Mouse (Mus musculus) layer of hippocampus, postnatal 25 days (tissue): ENCODE results near the gene Bad. TPM values are rescaled to one million over a fixed set of nuclear protein-coding genes. Genes with fewer than 3 reads are reported as not detected.
A peak's percentile ranks its signal among the peaks of the same experiment; 100 is the strongest.
"Not testable (repeated sequence)": the region's sequence is repeated elsewhere in the genome, so short reads cannot be mapped to it uniquely, and the experiment has no call there.

Experiments
- DNase-seq, 2 experiments: peaks; one replicate each; pipeline ENCODE4 v3.0.0; 2022; ENCODE audit warnings: mixed read lengths in 2 of 2, low spot score in 1 of 2; ENCODE audit errors: extremely low spot score in 1 of 2
- total RNA-seq, 2 experiments: library from RNA; stranded (reverse); gene quantifications; 2 replicates each; pipeline ENCODE4 v1.2.3; 2021

The Bad gene
- total RNA-seq, result 10 to 100 TPM; 42.7 to 44.5 TPM

GRCm38 (mm10) chr19:6941372-6942248 is at the start of gene Bad:
Bad (plus strand) TSS chr19:6941861.
- DNase-seq, result peak; percentile 95 to 98

DNA sequence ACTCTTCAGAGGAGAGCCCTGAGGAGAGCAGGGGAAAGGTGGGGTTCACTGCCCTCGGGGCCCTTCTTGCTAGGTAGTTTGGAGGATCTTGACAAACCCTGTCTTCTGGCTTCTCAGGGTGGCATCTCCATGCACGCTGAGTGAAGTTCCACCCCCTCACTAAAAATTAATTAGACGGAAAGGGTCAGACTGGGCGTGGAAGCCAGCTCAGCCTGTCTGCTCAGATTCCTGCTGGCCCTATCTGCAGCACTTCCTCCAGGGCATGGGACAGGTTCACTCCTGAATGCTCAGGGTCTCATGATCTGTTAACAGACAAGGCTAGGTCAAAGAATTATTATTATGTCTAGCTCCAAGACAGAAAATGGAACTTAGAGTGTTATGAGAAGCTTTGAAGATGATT is 49.1 kb upstream of the Bad start:
- DNase-seq, result no peak

- no peak for DNase-seq
Observed at GRCm38 (mm10) chr19:6893731-6894451, 47.8 kb upstream of the Bad start.

DNA sequence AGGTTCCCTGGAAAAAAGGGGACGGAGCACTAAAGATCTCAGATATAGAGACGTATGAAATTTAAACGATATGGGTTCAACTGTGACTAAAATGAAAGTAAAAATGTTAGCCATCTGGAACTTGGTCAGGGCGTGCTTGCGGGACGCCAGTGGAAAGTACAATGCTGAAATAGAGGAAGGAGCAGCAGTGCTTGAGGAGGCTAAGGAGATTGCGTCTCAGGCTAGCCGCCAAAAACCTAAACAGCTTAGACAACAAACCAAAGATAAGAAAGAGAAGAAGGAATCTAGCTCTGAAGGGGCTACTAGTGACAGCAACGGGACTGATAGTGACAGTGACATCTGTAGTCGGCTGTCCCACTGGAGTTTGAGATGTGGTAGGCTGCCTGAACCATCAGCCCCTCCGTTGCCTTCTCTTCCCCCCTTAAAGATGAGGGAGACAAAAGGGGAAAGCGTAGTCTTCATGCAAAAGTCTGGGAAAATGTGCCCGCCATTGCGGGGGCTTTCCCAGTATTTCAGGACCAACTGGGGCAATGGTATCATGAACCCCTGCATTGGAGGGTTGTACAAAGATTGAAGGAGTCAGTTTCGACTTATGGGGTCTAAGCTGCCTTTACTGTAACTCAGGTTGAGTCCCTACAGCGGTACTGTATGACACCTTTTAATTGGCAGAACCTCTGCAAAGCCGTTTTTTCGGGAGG is 45.9 kb upstream of the Bad start:
- DNase-seq, result not testable (repeated sequence)

GRCm38 (mm10) chr19:6899641-6900040 is 42.0 kb upstream of the Bad start:
- DNase-seq, result no peak

DNA sequence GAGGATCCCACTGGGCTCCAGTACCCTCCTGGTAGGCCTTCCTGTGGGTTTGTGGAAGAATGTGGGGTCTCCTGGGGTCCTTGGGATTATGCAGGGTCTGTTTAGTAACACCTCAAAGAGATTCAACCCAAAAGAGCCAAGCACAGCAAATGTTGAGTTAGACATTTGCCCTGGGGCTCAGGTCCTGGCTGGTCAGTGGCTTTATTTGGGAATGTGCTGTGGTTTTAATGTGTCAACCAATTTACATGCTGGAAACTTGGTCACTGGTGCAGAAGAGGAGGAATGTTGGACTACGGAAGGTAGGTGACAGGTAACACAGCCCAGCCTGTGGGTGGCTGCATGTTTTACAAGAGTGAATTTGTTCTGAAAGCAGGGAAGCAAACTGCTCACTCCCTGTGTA is 38.6 kb upstream of the Bad start:
- no peak for DNase-seq

- no peak for DNase-seq
Observed at GRCm38 (mm10) chr19:6904846-6905245, 36.8 kb upstream of the Bad start.

DNA sequence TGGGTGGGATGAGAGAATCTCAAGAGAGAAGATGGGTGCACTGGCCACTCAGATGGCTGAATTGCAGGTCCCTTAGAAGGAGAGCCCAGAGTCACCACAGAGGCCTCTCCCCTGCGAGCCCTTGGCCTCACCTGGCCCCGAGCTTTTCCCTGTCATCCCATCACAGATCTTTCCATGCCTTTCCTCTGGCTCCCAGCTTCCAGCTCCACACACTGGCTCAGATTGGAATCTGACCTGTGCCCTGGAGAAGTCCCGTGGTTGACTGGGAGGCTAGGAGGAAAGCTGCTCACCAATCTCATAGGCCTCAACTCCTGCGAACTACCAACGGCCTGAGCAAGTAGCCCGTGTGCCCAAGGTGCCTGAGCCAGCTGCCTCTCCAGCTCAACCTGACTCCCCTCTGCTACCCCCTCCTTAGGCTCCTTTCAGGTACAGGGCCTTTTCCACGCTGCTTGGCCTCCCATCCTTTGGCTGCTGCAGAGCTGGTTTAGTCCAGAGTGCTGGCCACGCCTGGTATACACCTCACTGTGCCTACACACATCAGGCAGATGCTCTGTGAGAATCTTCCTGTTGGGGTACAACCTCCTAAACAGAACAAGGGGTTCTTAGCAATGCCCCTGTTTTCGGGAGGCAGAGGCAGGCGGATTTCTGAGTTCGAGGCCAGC is 36.0 kb upstream of the Bad start:
- DNase-seq, result no peak

DNA sequence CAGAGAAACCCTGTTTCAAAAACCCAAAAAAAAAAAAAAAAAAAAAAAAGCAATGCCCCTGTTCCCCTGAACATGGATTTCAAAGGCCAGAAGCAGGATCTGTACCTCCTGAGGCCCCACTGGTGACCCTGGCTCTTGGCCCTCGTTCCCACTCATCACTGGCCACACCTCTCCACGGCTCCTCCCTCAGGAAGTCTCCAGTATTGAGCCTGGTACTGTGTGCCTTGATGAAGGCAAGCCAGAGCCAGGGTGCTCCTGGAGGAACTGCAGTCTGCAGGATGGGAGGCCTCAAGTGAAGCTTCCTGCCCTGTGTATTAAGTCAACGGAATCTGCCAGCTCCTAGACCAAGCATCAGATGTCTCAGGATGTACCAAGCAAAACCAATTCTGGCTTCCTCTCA is 35.5 kb upstream of the Bad start:
- DNase-seq, result no peak

DNA sequence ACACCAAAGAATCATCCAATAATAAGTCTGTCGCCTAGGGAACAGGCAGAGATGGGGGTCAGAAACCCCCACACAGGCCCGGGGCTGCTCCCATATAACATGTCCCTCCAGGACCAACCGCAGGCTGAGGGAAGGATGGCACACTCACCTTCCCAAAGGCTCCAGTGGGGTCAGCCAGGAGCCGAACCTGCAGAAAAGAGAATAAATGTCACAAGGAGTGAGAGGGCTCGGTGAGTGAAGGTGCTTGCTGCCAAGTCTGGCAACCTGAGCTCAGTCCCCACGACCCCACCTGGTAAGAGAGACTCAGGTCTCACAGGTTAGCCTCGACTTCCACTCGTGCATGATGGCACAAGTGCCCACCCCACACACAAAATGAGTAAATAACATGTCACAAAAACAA is 34.6 kb upstream of the Bad start:
- DNase-seq, result no peak

GRCm38 (mm10) chr19:6907811-6908540 is 33.7 kb upstream of the Bad start:
- DNase-seq, result no peak

GRCm38 (mm10) chr19:6909021-6909420 is 32.6 kb upstream of the Bad start:
- DNase-seq, result no peak

- DNase-seq, result peak; percentile 82 to 87
Observed at GRCm38 (mm10) chr19:6909507-6910289, 32.0 kb upstream of the Bad start, which contains the start of the genes Trmt112 and Prdx5. Trmt112 (plus strand) TSS chr19:6909698. Prdx5 (minus strand) TSS chr19:6910106.

DNA sequence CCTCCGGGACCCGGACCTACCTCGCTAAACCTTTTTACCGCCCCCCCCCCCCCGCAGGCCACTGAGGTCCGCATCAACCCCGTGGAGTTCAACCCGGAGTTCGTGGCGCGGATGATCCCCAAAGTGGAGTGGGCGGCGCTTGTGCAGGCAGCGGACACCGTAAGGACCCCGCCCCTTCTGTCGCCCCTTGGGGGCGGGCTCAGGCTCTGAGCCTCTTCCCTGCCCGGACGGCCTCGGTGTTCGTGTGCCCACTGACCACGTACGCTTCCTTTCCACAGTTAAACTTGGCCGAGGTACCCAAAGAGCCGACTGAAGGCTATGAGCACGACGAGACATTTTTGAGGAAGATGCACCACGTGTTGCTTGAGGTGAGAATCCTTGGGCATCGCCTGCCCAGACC is 31.4 kb upstream of the Bad start:
- DNase-seq, result not testable (repeated sequence)

GRCm38 (mm10) chr19:6911101-6912074 is 30.3 kb upstream of the Bad start:
- no peak for DNase-seq

- no peak for DNase-seq
Observed at GRCm38 (mm10) chr19:6912205-6912970, 29.3 kb upstream of the Bad start.

DNA sequence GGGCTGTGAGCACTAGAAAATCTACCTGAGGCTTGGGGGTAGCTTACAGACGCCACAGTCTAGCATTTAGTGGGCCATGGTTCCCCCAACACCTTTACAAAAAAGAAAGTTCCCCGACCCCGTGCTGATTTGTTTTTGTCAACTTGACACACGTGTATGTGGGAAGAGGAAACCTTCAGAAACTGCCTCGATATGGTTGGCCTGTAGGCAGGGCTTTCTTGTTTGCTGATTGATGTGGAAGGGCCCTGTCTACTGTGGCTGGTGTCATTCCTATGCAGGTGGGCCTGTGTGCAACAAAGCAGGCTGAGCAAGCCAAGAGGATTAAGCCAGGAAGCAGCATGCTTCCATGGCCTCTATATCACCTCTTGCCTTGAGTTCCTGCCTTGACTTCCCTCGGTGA is 28.6 kb upstream of the Bad start:
- no peak for DNase-seq
